Mouse (Mus musculus): ENCODE data around the gene Epn2. TPM values are rescaled to one million over a fixed set of nuclear protein-coding genes. Genes with fewer than 3 reads are reported as not detected.

Epn2 gene
- total and polyA plus RNA-seq, 3 experiments = 7.2 to 13.8 (median 10.1) TPM

DNA sequence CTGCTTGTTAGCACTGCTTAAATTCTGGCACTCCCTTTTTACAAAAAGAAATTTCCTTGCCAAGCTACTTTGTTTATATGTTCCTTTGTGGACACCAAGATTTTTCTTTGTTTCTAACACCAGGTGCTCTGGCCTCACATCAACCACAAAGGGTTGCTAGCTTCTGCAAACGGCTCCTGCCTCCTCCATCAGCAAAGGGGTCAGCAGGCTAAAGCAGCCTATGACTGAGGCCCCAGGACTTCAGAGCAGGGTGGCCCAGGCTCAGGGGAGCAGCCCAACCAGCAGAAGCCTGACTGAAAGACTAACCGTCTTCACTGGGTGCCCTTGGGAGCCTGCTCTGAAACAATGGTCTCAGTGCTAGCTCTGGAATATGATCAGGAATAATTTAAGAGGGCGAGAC, 22.0 kb upstream of the Epn2 start:
- in situ Hi-C loops (cut with MboI; ENCODE audit: low pct_ligation_motif_present, low pct_unique_long_range_greater_than_20kb, low sequenced_read_pairs) (no loop called here), dilution Hi-C loops (cut with MboI; ENCODE audit: extremely low pct_ligation_motif_present, extremely low pct_unique_long_range_greater_than_20kb, low sequenced_read_pairs) (no loop called here)
- Histone ChIP-seq H3K36me3 (replicated peaks in 1 of 2; ENCODE audit: control insufficient read depth in 1 of 2, insufficient read depth in 1 of 2, low read length in 1 of 2) (no peaks in the 10 kb centered on the region), H3K27me3 (replicated peaks) (peaks cover 84% of the 10 kb centered on the region), H3K4me1 (ENCODE audit: control insufficient read depth in 1 of 2, insufficient read depth in 2 of 2) (peaks cover 24 to 36% of the 10 kb centered on the region in 2 experiments), H3K9ac (ENCODE audit: insufficient read depth, low read depth) (no peak overlapping the region), H3K27ac (ENCODE audit: insufficient read depth, low read depth) (no peak overlapping the region), H3K9me3 (replicated peaks; ENCODE audit: low read length) (peaks cover 18% of the 10 kb centered on the region), H3K79me2 (replicated peaks; ENCODE audit: control insufficient read depth, extremely low read depth, insufficient read depth, poor library complexity, severe bottlenecking) (no peaks in the 10 kb centered on the region), H3K4me2 (ENCODE audit: insufficient read depth, low read depth, poor library complexity, severe bottlenecking) (no peak overlapping the region), H3K4me3 (replicated peaks in 1 of 3; ENCODE audit: low read depth in 2 of 3, low read length in 2 of 3, poor library complexity in 1 of 3) (no peak overlapping the region)
- TF ChIP-seq SIN3A (IDR thresholded peaks at IDR 0.05; ENCODE audit: low read length) = no peak
- TF ChIP-seq CHD2 (IDR thresholded peaks at IDR 0.05; ENCODE audit: low read length) = no peak
- no peak for TF ChIP-seq POLR2AphosphoS2 (IDR thresholded peaks at IDR 0.05; ENCODE audit: low read depth, low read length)
- no peak for TF ChIP-seq NELFE (IDR thresholded peaks at IDR 0.05; ENCODE audit: low read depth, low read length)
- TF ChIP-seq ELF1 (IDR thresholded peaks at IDR 0.05; ENCODE audit: low read depth, low read length) = no peak
- TF ChIP-seq EP300 (IDR thresholded peaks at IDR 0.05; ENCODE audit: low read length) = no peak
- no peak for TF ChIP-seq NRF1 (IDR thresholded peaks at IDR 0.05; ENCODE audit: low read depth, low read length)
- no peak for TF ChIP-seq MXI1 (IDR thresholded peaks at IDR 0.05; ENCODE audit: low read depth, low read length)
- no peak for TF ChIP-seq MEF2A (IDR thresholded peaks at IDR 0.05; ENCODE audit: borderline replicate concordance, low read depth, low read length)
- no peak for TF ChIP-seq JUN (IDR thresholded peaks at IDR 0.05; ENCODE audit: insufficient read depth, low read depth, low read length)
- TF ChIP-seq PAX5 (IDR thresholded peaks at IDR 0.05; ENCODE audit: low read length) = no peak
- no peak for TF ChIP-seq ZMIZ1 (IDR thresholded peaks at IDR 0.05; ENCODE audit: low read depth, low read length)
- TF ChIP-seq MAZ (IDR thresholded peaks at IDR 0.05; ENCODE audit: low read depth, low read length) = no peak
- TF ChIP-seq MYC (IDR thresholded peaks at IDR 0.05; ENCODE audit: low read depth, low read length) = no peak
- TF ChIP-seq USF2 (conservative IDR thresholded peaks at IDR 0.05; ENCODE audit: low read depth, low read length) = no peak
- no peak for TF ChIP-seq TBP (conservative IDR thresholded peaks at IDR 0.05; ENCODE audit: low read depth, low read length)
- TF ChIP-seq SMC3 (IDR thresholded peaks at IDR 0.05; ENCODE audit: low read depth, low read length) = no peak
- TF ChIP-seq ZKSCAN1 (IDR thresholded peaks at IDR 0.05; ENCODE audit: borderline replicate concordance, low read depth, low read length) = no peak
- no peak for DNase-seq (ENCODE audit: extremely low read depth)

GRCm38 (mm10) chr11:61598367-61598766, 18.9 kb upstream of the Epn2 start:
- H3K4me2 ChIP-seq (ENCODE audit: insufficient read depth, low read depth, poor library complexity, severe bottlenecking) = no peak overlapping the region

More at GRCm38 (mm10) chr11:61598367-61598766, 18.9 kb upstream of the Epn2 start:
- peaks cover 10% of the 10 kb centered on the region for H3K9me3 ChIP-seq (replicated peaks; ENCODE audit: low read length)
- H3K9ac ChIP-seq (ENCODE audit: insufficient read depth, low read depth) = no peak overlapping the region
- TF ChIP-seq ZNF384 (IDR thresholded peaks at IDR 0.05; ENCODE audit: low read depth, low read length) = no peak
- TF ChIP-seq MAFK (IDR thresholded peaks at IDR 0.05; ENCODE audit: insufficient replicate concordance, low read length) = no peak
- no peak for TF ChIP-seq IRF4 (IDR thresholded peaks at IDR 0.05; ENCODE audit: low read depth, low read length)
- no peak for TF ChIP-seq RCOR1 (conservative IDR thresholded peaks at IDR 0.05; ENCODE audit: low read depth, low read length)
- in situ Hi-C loops (cut with MboI; ENCODE audit: low pct_ligation_motif_present, low pct_unique_long_range_greater_than_20kb, low sequenced_read_pairs) = no loop called here
- no peak overlapping the region for H3K27ac ChIP-seq (ENCODE audit: insufficient read depth, low read depth)
- dilution Hi-C loops (cut with MboI; ENCODE audit: extremely low pct_ligation_motif_present, extremely low pct_unique_long_range_greater_than_20kb, low sequenced_read_pairs) = no loop called here
- no peaks in the 10 kb centered on the region for H3K36me3 ChIP-seq (replicated peaks in 1 of 2; ENCODE audit: control insufficient read depth in 1 of 2, insufficient read depth in 1 of 2, low read length in 1 of 2)
- H3K27me3 ChIP-seq (replicated peaks) = peaks cover 63% of the 10 kb centered on the region
- peaks cover 22 to 32% of the 10 kb centered on the region in 2 experiments for H3K4me1 ChIP-seq (ENCODE audit: control insufficient read depth in 1 of 2, insufficient read depth in 2 of 2)
- no peak for DNase-seq (ENCODE audit: extremely low read depth)
- H3K79me2 ChIP-seq (replicated peaks; ENCODE audit: control insufficient read depth, extremely low read depth, insufficient read depth, poor library complexity, severe bottlenecking) = no peaks in the 10 kb centered on the region
- no peak overlapping the region for H3K4me3 ChIP-seq (replicated peaks in 1 of 3; ENCODE audit: low read depth in 2 of 3, low read length in 2 of 3, poor library complexity in 1 of 3)

Measured in CH12.LX (cell line).